Mouse (Mus musculus): ENCODE measurements around the gene Klhl29. TPM values are rescaled to one million over a fixed set of nuclear protein-coding genes. Genes with fewer than 3 reads are reported as not detected.

Klhl29 gene
- polyA plus RNA-seq, 1 experiment, result not detected

DNA sequence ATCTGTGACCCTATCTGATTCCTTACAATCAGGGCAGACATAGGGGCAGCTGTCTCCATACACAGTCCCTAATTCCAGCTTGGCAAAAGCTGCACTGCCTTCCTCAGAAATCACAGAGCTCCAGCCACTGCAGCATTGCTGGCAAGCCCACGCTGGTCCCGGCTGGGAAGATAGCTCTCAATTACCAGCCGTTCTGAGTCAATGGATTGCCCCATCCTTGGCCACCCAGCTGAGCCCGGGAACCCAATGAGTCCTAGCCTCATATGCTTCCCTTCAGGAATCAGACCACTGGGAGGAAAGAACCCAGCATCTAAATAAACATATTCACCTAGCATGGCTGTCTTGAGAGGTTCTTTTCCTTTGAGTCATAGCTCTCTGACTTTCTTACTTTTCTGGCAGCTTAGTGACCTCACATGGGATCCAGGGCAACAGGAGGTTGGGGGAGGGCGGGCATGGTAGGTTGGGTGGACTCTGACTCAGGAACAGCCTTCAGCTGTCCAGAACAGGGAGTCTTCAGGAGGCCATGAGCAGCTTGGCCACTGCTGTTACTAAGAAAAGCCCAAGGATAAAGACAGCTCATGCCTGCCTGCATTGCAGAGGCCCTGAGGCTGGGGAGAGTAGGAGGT lies 198.7 kb downstream of the Klhl29 start:
- TF ChIP-seq POLR2A (IDR thresholded peaks at IDR 0.05; ENCODE audit: borderline replicate concordance, low read depth, low read length) (no peak), CTCF (IDR thresholded peaks at IDR 0.05; ENCODE audit: low read depth, low read length) (no peak)
- Histone ChIP-seq H3K4me3 (ENCODE audit: insufficient read depth, low read length) (no peak overlapping the region), H3K27ac (ENCODE audit: insufficient read depth, low read depth, low read length) (no peak overlapping the region), H3K4me1 (ENCODE audit: control insufficient read depth, insufficient read depth, low read length) (no peaks in the 10 kb centered on the region)

DNA sequence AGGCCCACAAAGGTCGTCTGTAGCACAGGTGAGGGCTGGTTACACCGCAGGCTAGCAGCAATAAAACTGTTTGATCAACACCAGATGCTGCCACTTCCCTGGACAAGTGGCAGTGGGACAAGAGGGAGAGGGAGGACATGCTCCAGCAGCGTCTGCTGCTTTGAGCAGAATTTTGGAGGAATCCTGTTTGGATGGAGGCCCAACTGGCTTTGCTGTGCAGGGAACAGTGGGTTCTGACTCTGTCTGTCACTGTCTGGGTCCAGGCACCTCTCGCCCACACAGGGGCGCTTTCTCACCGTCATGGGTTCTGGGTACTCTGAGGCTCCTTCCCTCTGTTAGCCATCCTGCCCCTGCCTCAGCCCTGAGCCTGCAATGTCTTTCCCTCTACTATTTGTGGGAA lies 209.3 kb downstream of the Klhl29 start:
- TF ChIP-seq POLR2A (IDR thresholded peaks at IDR 0.05; ENCODE audit: borderline replicate concordance, low read depth, low read length) (no peak), CTCF (IDR thresholded peaks at IDR 0.05; ENCODE audit: low read depth, low read length) (no peak)
- Histone ChIP-seq H3K27ac (ENCODE audit: insufficient read depth, low read depth, low read length) (no peak overlapping the region), H3K4me3 (ENCODE audit: insufficient read depth, low read length) (no peak overlapping the region), H3K4me1 (ENCODE audit: control insufficient read depth, insufficient read depth, low read length) (no peaks in the 10 kb centered on the region)

DNA sequence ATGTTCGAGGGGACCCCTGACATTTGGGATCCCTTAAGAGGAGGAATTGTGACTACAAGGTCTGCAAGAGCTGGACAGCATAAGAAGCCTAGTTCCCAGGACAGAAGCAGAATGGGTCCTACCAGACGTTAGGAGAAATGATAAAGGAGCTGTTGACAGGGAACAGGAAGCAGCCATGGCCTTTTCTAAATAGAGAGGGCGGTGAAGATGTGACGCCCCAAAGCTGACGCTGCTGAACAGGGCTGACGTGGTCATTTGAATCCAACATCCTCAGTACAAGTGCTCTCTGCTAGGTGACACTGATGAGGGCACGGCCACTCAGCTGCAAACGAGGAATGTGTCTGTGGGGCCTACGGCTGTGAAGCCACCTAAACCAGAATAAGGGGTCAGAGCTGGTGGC lies 210.1 kb downstream of the Klhl29 start:
- H3K4me3 ChIP-seq (ENCODE audit: insufficient read depth, low read length), result no peak overlapping the region
- TF ChIP-seq POLR2A (IDR thresholded peaks at IDR 0.05; ENCODE audit: borderline replicate concordance, low read depth, low read length) (no peak), CTCF (IDR thresholded peaks at IDR 0.05; ENCODE audit: low read depth, low read length) (no peak)
- no peaks in the 10 kb centered on the region for H3K4me1 ChIP-seq (ENCODE audit: control insufficient read depth, insufficient read depth, low read length)
- no peak overlapping the region for H3K27ac ChIP-seq (ENCODE audit: insufficient read depth, low read depth, low read length)

DNA sequence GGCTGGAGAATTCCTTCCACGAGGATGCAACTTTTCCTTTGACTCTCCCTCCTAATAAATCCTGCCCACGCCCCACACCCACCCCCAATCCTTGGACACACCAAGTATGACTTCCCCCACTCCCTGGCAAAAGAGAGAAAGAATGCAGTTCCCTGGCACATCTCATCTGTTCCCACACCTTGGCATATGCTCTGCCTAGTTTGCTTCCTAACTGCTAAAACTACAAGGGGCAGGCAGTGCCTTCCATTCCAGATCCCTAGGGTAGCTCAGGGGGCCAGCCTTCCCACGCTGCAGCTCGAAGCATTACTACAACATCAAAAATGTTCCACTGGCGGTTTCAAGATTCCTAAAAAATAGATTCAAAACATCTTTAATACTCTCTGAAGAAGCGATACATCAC lies 212.8 kb downstream of the Klhl29 start:
- H3K4me1 ChIP-seq (ENCODE audit: control insufficient read depth, insufficient read depth, low read length), result no peaks in the 10 kb centered on the region
- no peak overlapping the region for H3K27ac ChIP-seq (ENCODE audit: insufficient read depth, low read depth, low read length)
- no peak overlapping the region for H3K4me3 ChIP-seq (ENCODE audit: insufficient read depth, low read length)
- TF ChIP-seq CTCF (IDR thresholded peaks at IDR 0.05; ENCODE audit: low read depth, low read length) (no peak), POLR2A (IDR thresholded peaks at IDR 0.05; ENCODE audit: borderline replicate concordance, low read depth, low read length) (no peak)

DNA sequence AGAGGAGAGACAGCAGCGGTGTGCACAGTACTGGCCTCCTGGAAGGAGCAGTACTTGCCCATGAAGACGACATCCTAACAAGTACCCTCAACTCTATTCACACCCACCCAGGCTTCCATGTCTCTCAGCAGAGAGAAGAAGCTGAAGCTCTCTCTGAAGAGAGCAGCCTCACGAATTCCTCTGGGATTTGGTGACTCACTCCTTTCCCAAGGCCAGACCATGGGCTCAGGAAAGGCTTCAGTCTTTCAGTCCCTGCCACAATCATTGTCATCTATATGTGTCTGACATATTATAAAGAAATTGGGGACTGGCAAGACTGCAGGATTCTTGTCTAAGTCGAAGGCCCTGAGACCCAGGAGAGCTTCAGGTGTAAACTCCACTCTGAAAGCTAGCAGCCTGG lies 213.9 kb downstream of the Klhl29 start:
- Histone ChIP-seq H3K4me1 (ENCODE audit: control insufficient read depth, insufficient read depth, low read length) (no peaks in the 10 kb centered on the region), H3K27ac (ENCODE audit: insufficient read depth, low read depth, low read length) (no peak overlapping the region), H3K4me3 (ENCODE audit: insufficient read depth, low read length) (no peak overlapping the region)
- no peak for TF ChIP-seq POLR2A (IDR thresholded peaks at IDR 0.05; ENCODE audit: borderline replicate concordance, low read depth, low read length)
- TF ChIP-seq CTCF (IDR thresholded peaks at IDR 0.05; ENCODE audit: low read depth, low read length), result no peak

DNA sequence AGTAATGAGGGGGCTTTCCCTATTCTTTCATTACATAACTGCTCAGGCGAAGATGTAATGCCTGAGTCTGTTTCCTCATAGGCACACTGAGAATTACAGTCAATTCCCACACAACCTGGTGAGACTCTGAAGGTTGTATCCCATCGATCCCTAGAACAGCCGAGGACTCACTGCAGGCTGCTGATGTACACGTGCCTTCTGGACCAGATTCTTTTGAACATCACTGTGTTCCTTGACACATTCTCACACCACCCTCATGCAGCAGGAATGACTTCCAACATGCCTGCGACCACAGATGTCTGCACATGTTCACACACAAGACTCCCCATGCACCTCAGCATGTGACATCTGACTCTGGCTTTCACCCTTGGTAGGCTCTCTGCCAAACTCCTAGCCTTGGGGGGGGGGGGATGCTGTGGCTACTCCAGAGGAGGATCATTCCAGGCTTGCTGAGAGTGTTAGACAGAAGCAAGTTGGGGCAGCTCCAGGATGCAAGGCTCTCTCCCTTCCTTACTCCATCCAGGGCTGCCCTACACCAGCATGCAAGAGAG lies 217.5 kb downstream of the Klhl29 start:
- H3K27ac ChIP-seq (ENCODE audit: insufficient read depth, low read depth, low read length), result no peak overlapping the region
- no peak for TF ChIP-seq POLR2A (IDR thresholded peaks at IDR 0.05; ENCODE audit: borderline replicate concordance, low read depth, low read length)
- no peak for TF ChIP-seq CTCF (IDR thresholded peaks at IDR 0.05; ENCODE audit: low read depth, low read length)
- no peak overlapping the region for H3K4me3 ChIP-seq (ENCODE audit: insufficient read depth, low read length)
- H3K4me1 ChIP-seq (ENCODE audit: control insufficient read depth, insufficient read depth, low read length), result no peaks in the 10 kb centered on the region

DNA sequence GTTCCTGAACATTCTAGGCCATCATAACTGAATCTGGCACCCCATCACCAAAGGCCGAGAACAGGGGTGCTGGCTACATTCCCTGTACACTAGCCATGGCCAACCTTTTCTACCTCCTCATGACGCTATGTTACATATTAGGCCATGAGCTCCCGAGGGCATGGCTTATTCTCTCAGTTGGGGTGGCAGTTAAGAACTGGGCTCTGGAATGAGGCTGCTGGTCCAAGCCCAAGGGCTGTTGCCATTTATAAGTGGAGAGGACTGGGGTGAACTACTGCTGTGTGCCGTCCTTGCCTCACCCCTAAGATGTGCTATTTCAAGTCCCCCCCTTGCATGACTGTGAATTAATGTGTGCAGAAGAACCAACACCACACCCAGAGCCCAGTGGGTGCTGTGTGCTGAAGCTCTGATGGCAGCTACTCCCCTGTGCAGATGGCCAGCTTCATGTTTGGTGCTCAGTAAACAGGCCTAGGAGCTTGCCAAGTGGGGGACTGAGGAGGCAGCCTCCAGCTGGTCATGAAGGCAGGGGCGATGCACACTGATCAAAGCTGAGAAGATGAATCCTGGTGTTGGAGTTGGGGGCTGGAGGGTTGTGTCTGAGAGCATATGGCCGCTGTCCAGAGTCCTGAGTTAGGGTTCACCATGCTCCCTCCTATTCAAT lies 218.3 kb downstream of the Klhl29 start:
- H3K4me3 ChIP-seq (ENCODE audit: insufficient read depth, low read length), result no peak overlapping the region
- no peak for TF ChIP-seq CTCF (IDR thresholded peaks at IDR 0.05; ENCODE audit: low read depth, low read length)
- no peak for TF ChIP-seq POLR2A (IDR thresholded peaks at IDR 0.05; ENCODE audit: borderline replicate concordance, low read depth, low read length)
- H3K27ac ChIP-seq (ENCODE audit: insufficient read depth, low read depth, low read length), result no peak overlapping the region
- no peaks in the 10 kb centered on the region for H3K4me1 ChIP-seq (ENCODE audit: control insufficient read depth, insufficient read depth, low read length)

DNA sequence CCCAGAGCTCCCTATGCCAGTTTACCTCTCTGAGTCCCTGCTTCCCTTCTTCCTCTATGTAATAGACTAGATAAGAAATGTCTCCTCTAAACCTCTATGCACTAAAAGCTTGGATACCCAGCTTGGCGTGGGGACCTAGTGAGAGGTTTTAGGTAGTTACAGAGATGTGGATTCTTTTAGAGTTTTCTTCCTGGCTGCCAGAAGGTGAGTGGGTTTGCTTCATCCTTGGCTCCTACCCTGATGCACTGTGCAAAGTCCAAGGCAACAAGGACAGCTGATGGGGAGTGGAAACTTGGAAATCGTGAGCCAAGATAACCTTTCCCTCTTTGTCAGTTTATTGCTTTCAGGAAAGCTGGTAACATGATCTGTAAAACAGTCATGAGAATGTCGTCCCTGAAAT lies 220.3 kb downstream of the Klhl29 start:
- Histone ChIP-seq H3K27ac (ENCODE audit: insufficient read depth, low read depth, low read length) (no peak overlapping the region), H3K4me3 (ENCODE audit: insufficient read depth, low read length) (no peak overlapping the region), H3K4me1 (ENCODE audit: control insufficient read depth, insufficient read depth, low read length) (no peaks in the 10 kb centered on the region)
- TF ChIP-seq CTCF (IDR thresholded peaks at IDR 0.05; ENCODE audit: low read depth, low read length) (no peak), POLR2A (IDR thresholded peaks at IDR 0.05; ENCODE audit: borderline replicate concordance, low read depth, low read length) (no peak)

DNA sequence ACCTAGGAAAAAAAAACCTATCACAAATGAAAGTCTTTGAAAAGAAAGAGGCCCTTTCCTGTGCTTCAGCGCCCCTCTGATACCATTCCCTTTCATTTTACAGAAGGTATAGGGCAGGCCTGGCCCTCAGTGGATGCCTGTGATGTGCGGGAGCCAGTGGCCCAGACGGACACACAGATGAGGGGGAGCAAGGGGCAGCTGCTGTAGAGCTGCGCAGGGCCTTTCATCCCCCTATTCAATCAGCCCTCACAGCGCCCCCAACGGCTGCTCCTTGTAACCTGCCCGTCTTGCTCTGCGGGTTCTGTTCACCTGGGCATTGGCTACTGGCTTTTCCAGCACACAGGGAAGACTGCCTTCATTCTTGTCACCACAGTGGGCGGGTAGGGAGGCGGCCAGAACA lies 223.6 kb downstream of the Klhl29 start:
- TF ChIP-seq POLR2A (IDR thresholded peaks at IDR 0.05; ENCODE audit: borderline replicate concordance, low read depth, low read length) (no peak), CTCF (IDR thresholded peaks at IDR 0.05; ENCODE audit: low read depth, low read length) (no peak)
- H3K27ac ChIP-seq (ENCODE audit: insufficient read depth, low read depth, low read length), result no peak overlapping the region
- no peaks in the 10 kb centered on the region for H3K4me1 ChIP-seq (ENCODE audit: control insufficient read depth, insufficient read depth, low read length)
- H3K4me3 ChIP-seq (ENCODE audit: insufficient read depth, low read length), result no peak overlapping the region

DNA sequence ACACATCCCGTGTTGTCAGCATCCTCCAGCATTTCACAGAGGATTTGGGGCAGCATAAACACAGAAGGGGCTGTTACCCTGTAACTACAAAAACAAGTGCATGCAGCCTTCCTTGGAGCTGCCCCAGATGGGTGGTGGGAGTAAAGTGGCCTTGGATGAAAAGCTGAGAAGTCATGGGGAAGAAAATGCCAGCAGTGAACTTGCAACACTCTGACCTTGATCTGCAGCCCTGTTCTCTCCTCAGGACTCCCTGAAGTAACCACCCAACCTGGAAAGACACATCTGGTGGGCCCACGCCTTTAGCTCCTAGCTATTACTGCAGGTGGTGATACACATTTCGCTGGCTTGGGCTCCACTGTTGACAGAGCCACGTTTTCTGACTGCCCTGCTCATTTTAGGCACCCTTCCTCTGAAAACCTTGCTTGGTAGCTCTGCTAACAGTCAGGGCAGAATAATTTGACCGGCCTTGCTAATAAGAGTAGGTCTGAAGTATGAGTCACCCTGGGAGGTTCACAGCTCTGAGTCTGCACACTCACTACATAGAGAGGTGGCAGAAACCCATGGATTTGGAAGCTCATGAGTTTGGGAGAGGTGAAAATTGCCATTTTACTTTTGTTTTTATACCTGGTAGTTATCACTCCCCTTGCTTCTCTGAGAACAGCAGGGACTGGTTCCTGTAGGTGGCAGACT lies 228.0 kb downstream of the Klhl29 start:
- H3K4me1 ChIP-seq (ENCODE audit: control insufficient read depth, insufficient read depth, low read length), result no peaks in the 10 kb centered on the region
- H3K27ac ChIP-seq (ENCODE audit: insufficient read depth, low read depth, low read length), result no peak overlapping the region
- no peak overlapping the region for H3K4me3 ChIP-seq (ENCODE audit: insufficient read depth, low read length)
- TF ChIP-seq POLR2A (IDR thresholded peaks at IDR 0.05; ENCODE audit: borderline replicate concordance, low read depth, low read length), result no peak
